Mouse (Mus musculus): ENCODE measurements around the gene 9530053A07Rik. TPM values are rescaled to one million over a fixed set of nuclear protein-coding genes. Genes with fewer than 3 reads are reported as not detected.

9530053A07Rik gene
- total and polyA plus RNA-seq, 2 experiments, result not detected

- Histone ChIP-seq H3K4me3 (ENCODE audit: insufficient read depth, low read depth, low read length) (no peak overlapping the region), H3K4me1 (ENCODE audit: control insufficient read depth, insufficient read depth, low read length) (no peaks in the 10 kb centered on the region; the same call in 1 of the 2 replicates), H3K36me3 (ENCODE audit: control insufficient read depth, insufficient read depth, low read length) (peaks cover 11% of the 10 kb centered on the region; the same call in 1 of the 2 replicates), H3K9ac (ENCODE audit: low read depth, low read length) (no peak overlapping the region), H3K79me2 (ENCODE audit: control insufficient read depth, insufficient read depth, low read length) (no peaks in the 10 kb centered on the region), H3K27ac (replicated peaks; ENCODE audit: insufficient read depth, low read depth, low read length) (no peak overlapping the region), H3K27me3 (ENCODE audit: control insufficient read depth, insufficient read depth, low read length) (no peaks in the 10 kb centered on the region)
- 96% methylated on average over 1 of the region's 1 CpGs for WGBS
- DNase-seq (ENCODE audit: extremely low read depth, low read depth, low spot score), result no peak
- TF ChIP-seq CTCF (IDR thresholded peaks at IDR 0.05; ENCODE audit: low read depth, low read length) (no peak), POLR2A (IDR thresholded peaks at IDR 0.05; ENCODE audit: extremely low read depth, insufficient read depth, low read length) (no peak)
Measured at GRCm38 (mm10) chr7:28191903-28192302, 62.6 kb downstream of the 9530053A07Rik start.

- 94% methylated on average over 5 of the region's 5 CpGs for WGBS
- Histone ChIP-seq H3K9ac (ENCODE audit: low read depth, low read length) (no peak overlapping the region), H3K27ac (replicated peaks; ENCODE audit: insufficient read depth, low read depth, low read length) (no peak overlapping the region), H3K4me1 (ENCODE audit: control insufficient read depth, insufficient read depth, low read length) (no peaks in the 10 kb centered on the region; the same call in 1 of the 2 replicates), H3K4me3 (ENCODE audit: insufficient read depth, low read depth, low read length) (no peak overlapping the region), H3K27me3 (ENCODE audit: control insufficient read depth, insufficient read depth, low read length) (no peaks in the 10 kb centered on the region), H3K36me3 (ENCODE audit: control insufficient read depth, insufficient read depth, low read length) (no peaks in the 10 kb centered on the region), H3K79me2 (ENCODE audit: control insufficient read depth, insufficient read depth, low read length) (no peaks in the 10 kb centered on the region)
- TF ChIP-seq POLR2A (IDR thresholded peaks at IDR 0.05; ENCODE audit: extremely low read depth, insufficient read depth, low read length), result no peak
- TF ChIP-seq CTCF (IDR thresholded peaks at IDR 0.05; ENCODE audit: low read depth, low read length), result no peak
- DNase-seq (ENCODE audit: extremely low read depth, low read depth, low spot score), result no peak
Measured at GRCm38 (mm10) chr7:28195414-28196098, 66.3 kb downstream of the 9530053A07Rik start.

GRCm38 (mm10) chr7:28196528-28196927 is 67.3 kb downstream of the 9530053A07Rik start:
- DNase-seq (ENCODE audit: extremely low read depth, low read depth, low spot score), result peak; percentile 42
- Histone ChIP-seq H3K36me3 (ENCODE audit: control insufficient read depth, insufficient read depth, low read length) (no peaks in the 10 kb centered on the region), H3K27ac (replicated peaks; ENCODE audit: insufficient read depth, low read depth, low read length) (no peak overlapping the region), H3K9ac (ENCODE audit: low read depth, low read length) (no peak overlapping the region), H3K27me3 (ENCODE audit: control insufficient read depth, insufficient read depth, low read length) (no peaks in the 10 kb centered on the region), H3K79me2 (ENCODE audit: control insufficient read depth, insufficient read depth, low read length) (no peaks in the 10 kb centered on the region), H3K4me3 (ENCODE audit: insufficient read depth, low read depth, low read length) (no peak overlapping the region), H3K4me1 (ENCODE audit: control insufficient read depth, insufficient read depth, low read length) (no peaks in the 10 kb centered on the region)
- 74% methylated on average over 14 of the region's 14 CpGs for WGBS
- no peak for TF ChIP-seq POLR2A (IDR thresholded peaks at IDR 0.05; ENCODE audit: extremely low read depth, insufficient read depth, low read length)
- TF ChIP-seq CTCF (IDR thresholded peaks at IDR 0.05; ENCODE audit: low read depth, low read length), result no peak

- no peak for TF ChIP-seq CTCF (IDR thresholded peaks at IDR 0.05; ENCODE audit: low read depth, low read length)
- TF ChIP-seq POLR2A (IDR thresholded peaks at IDR 0.05; ENCODE audit: extremely low read depth, insufficient read depth, low read length), result no peak
- H3K79me2 ChIP-seq (ENCODE audit: control insufficient read depth, insufficient read depth, low read length), result no peaks in the 10 kb centered on the region
- no peak overlapping the region for H3K27ac ChIP-seq (replicated peaks; ENCODE audit: insufficient read depth, low read depth, low read length)
Measured at GRCm38 (mm10) chr7:28199054-28199453, 69.8 kb downstream of the 9530053A07Rik start.

GRCm38 (mm10) chr7:28203207-28204108 is 74.2 kb downstream of the 9530053A07Rik start:
- no peak overlapping the region for H3K27ac ChIP-seq (replicated peaks; ENCODE audit: insufficient read depth, low read depth, low read length)
- TF ChIP-seq POLR2A (IDR thresholded peaks at IDR 0.05; ENCODE audit: extremely low read depth, insufficient read depth, low read length) (no peak), CTCF (IDR thresholded peaks at IDR 0.05; ENCODE audit: low read depth, low read length) (0 out of 2 replicates have a peak, but pooled peaks have one; percentile 9)

More at GRCm38 (mm10) chr7:28199054-28199453, 69.8 kb downstream of the 9530053A07Rik start:
- Histone ChIP-seq H3K4me1 (ENCODE audit: control insufficient read depth, insufficient read depth, low read length) (no peaks in the 10 kb centered on the region), H3K4me3 (ENCODE audit: insufficient read depth, low read depth, low read length) (no peak overlapping the region), H3K36me3 (ENCODE audit: control insufficient read depth, insufficient read depth, low read length) (no peaks in the 10 kb centered on the region), H3K9ac (ENCODE audit: low read depth, low read length) (no peak overlapping the region), H3K27me3 (ENCODE audit: control insufficient read depth, insufficient read depth, low read length) (no peaks in the 10 kb centered on the region)
- DNase-seq (ENCODE audit: extremely low read depth, low read depth, low spot score), result no peak
- WGBS, result 69% methylated on average over 4 of the region's 4 CpGs

More at GRCm38 (mm10) chr7:28203207-28204108, 74.2 kb downstream of the 9530053A07Rik start:
- peak; percentile 55 for DNase-seq (ENCODE audit: extremely low read depth, low read depth, low spot score)
- H3K4me3 ChIP-seq (ENCODE audit: insufficient read depth, low read depth, low read length), result no peak overlapping the region
- WGBS, result 41% methylated on average over 19 of the region's 19 CpGs
- no peaks in the 10 kb centered on the region for H3K27me3 ChIP-seq (ENCODE audit: control insufficient read depth, insufficient read depth, low read length)
- H3K79me2 ChIP-seq (ENCODE audit: control insufficient read depth, insufficient read depth, low read length), result no peaks in the 10 kb centered on the region
- peaks cover 1% of the 10 kb centered on the region; the same call in 1 of the 2 replicates for H3K4me1 ChIP-seq (ENCODE audit: control insufficient read depth, insufficient read depth, low read length)
- no peaks in the 10 kb centered on the region for H3K36me3 ChIP-seq (ENCODE audit: control insufficient read depth, insufficient read depth, low read length)
- H3K9ac ChIP-seq (ENCODE audit: low read depth, low read length), result no peak overlapping the region

All from liver, adult 2 months (tissue).